Mouse (Mus musculus) layer of hippocampus, adult 18-20 months (tissue): Measurements from ENCODE around the gene Asb11. TPM values are rescaled to one million over a fixed set of nuclear protein-coding genes. Genes with fewer than 3 reads are reported as not detected.

ENCODE experiments used
- DNase-seq, 2 experiments: peaks; one replicate each; pipeline ENCODE4 v3.0.0; 2022; ENCODE audit warnings: low spot score in 2 of 2
- long read RNA-seq: library from polyadenylated mRNA; stranded (forward); transcript quantifications from one replicate; pipeline ENCODE4 v2.0.0, GENCODE M21; 2021
- total RNA-seq, 2 experiments: library from RNA; stranded (reverse); gene quantifications; 2 replicates each; pipeline ENCODE4 v1.2.3; 2021

The Asb11 gene
- total RNA-seq: 1 to 10 TPM in 1 of 2 experiments, under 1 TPM in 1; 0.79 to 3.2 TPM
- long read RNA-seq, partial matches to known transcripts: 0 of 2 reads
- long read RNA-seq, other reads (novel, unspliced or antisense): 1 of 2 reads

DNA sequence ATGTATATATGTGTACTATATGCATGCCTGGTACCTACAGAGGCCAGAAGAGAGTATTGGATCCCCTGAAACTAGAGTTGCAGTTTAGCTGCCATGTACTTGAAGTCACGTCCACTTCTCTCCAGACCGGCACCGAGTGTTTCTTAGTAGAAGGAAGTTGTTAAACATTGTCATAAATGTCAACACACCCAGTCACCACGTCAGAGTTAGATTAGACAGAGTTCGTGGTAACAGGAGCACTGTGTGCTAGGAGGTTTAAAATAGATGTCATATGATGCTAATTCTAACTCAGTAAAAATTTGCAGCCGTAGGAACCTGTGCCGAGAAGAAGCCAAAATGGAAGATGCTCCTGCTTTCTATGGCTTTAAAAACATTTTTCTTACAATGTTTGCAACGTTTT lies at the start of gene Asb11:
Gene Asb11, plus strand, starts transcription at position 286 of the 400 bp plus-strand sequence.
- no peak for DNase-seq

DNA sequence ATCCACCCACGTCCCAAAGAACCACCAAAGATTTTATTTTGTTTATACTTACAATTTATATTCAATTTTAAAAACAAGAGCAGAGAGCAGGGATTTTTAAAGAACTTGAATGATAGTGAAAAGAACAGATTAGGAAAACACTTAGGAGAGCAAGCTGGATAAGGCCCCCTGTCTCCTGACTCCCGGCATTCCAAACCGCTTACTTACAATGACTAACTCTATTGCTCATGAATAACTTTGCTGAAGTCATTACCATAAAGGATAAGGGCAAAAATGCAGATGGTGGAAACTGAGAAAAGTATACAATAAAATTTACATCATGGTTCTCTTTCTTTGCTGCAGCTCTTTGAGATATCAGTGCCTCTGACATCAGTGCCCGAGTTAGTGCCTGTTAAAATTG lies 42.7 kb upstream of the Asb11 start:
- no peak for DNase-seq

DNA sequence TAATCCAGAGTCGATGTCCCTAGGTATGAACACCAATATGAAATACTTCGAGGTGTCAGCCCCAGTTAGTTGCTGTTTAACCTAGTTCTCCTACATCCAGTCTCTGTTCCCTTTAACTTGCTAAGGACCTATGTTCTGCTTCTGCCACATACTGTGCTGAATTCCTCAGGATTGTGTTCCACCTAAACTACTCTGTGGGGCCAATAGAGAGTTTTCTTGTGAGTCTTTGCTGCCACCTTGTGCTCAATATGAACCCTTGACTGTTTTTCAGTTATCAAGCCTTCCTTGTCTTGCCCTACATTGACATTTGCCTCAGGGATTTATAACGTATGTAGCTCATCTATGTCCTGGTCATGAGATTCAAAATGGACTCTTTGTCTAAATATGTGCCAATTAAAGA lies 38.3 kb upstream of the Asb11 start:
- peak in 1 of 2 experiments; percentile 51 for DNase-seq

DNA sequence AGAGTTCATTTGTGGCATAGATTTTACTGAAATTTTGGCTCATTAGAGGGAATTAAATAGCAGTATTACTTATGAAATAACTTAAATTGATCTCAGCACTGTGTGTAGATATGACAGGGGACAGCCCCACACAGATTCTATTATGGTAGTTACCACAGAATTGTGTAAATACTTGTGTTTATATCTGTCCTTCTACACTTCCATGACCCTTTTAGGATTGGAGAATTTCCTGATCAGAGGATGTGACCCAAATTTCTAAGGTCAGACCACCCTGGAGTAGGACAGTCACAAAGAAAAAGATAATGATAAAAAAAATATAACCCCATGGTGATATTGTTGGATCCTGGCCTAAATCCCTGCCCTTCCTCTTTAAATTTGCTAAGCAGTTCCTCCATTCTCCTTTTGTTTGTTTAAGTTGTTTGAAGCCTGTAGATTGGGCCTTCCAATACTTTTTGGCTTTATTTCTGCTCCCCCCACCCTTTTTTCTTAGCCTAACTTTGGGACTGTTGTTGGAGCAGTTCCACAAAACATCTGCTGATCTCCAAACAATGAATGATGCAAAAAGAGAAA lies 31.6 kb upstream of the Asb11 start:
- DNase-seq: no peak

DNA sequence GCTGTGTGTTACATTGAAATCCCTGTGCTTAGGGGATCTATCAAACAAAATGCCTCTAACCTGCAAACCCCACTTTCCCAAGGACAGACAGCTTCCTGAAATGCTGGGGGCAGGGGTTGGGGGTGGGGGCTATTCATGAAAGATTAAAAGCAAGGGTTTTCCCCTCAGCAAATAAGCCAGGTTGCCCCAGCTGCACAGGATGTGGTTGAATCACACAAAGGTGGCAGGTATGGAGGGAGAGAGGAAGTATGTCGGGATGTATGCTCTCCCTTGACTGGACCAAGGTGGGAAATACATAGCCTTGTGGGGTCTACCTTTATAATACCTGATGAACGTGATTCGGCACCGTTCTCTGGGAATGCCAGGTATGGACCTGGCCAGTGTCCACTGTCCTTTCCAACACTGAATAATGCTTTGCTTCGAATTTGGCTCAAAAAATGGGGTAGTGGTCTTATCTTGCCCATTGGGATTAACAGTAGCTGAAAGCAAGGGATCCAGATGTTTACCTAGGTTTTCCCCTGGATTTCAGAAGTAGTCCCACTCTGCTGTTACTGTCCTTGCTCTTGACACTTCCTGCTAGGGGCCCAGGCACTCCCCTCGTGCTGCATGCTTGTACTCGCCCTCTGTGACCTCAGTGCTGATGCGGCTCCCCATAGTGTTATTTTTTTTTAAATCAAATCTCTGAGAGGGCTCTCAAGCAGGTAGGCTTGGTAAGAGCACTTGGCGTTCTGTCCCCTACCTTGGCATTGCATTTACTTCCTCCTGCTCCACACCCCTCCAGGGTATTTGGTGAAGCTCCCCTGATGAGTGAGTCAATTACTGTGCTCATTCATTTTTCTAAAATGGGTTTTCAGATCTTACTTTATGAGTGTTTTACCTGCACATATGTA lies 30.4 kb upstream of the Asb11 start:
- DNase-seq: no peak

- DNase-seq: no peak
These were observed 28.4 kb upstream of the Asb11 start for GRCm38 (mm10) chrX:164408301-164408927.

DNA sequence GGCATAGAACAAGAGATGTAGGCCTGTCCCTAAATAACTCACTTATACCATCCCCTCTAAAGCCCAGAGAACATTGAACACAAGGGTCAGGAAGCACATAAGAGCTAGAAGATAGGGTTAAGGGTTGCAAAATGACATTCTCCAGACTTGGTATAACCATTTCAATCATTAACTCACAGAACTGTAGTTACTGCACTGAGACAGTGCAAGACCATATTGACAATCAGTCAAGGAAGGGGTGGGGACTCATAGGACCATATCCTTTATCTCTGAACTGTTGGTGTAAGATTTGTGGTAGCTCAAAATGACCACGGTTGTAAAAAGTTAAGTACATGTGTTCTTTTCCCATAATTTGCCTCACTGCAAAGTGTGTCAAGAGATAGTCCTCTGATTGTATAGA lies 26.2 kb upstream of the Asb11 start:
- no peak for DNase-seq

DNA sequence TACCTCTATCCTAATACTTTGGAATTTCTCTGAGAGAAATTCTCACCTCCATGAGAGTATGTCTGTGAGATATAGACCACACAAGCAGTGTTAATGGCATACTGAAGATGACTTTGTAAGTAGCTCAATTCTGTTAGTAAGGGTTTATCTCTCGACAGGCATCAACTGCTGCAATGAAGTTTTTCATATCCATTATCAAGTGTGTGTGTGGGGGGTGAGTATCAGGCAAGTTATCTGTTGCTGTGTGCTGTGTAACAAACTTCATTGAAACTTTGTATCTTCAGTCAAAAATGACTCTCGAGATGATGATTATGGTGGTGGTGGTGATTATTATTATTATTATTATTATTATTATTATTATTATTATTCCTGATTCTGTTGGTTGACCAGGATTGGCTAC lies 20.0 kb upstream of the Asb11 start:
- DNase-seq: no peak

GRCm38 (mm10) chrX:164418008-164418407 lies 18.8 kb upstream of the Asb11 start:
- no peak for DNase-seq

- peak; percentile 89 to 96 for DNase-seq
These were observed 17.3 kb upstream of the Asb11 start, which contains the start of gene Piga for GRCm38 (mm10) chrX:164419471-164419939. Piga (plus strand) TSS chrX:164419787.

DNA sequence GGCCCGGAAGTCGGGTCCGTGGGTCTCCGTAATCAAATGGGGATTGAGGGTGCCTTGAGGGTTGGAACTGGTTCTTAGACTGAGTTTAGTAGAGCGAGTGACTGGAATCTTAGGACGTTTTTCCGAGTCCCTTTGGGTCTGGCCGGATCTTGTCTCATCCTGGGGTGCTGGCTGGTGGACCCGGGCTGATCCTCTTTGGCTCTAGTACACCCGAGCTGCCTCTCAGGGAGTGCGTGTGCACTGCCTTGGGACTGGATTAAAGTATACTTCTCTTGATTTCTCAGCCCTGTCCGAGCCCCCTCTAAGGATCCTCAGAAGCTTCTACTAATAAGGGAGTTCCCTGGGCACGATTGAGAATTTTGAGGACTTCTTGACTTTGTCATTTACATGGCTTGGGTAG lies 16.8 kb upstream of the Asb11 start:
- no peak for DNase-seq

DNA sequence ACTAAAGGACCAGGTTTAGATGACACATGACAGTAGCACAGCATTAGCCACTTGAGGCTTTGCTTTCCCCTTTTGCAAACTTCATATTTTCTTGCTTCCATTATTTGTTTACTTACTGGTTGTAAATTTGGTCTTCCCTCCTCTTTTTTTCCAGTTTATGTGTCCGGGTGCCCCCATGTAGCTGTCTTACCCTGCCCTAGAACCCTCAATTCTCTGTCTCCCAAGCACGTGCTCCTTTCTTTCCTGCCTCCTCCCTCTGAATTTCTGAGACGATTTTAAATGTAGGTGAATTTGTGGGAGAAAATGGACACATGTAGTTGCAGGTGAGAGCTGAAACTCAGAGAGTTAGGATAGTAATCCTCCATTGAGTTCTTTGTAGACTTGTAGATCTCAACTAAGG lies 16.3 kb upstream of the Asb11 start:
- DNase-seq: no peak

DNA sequence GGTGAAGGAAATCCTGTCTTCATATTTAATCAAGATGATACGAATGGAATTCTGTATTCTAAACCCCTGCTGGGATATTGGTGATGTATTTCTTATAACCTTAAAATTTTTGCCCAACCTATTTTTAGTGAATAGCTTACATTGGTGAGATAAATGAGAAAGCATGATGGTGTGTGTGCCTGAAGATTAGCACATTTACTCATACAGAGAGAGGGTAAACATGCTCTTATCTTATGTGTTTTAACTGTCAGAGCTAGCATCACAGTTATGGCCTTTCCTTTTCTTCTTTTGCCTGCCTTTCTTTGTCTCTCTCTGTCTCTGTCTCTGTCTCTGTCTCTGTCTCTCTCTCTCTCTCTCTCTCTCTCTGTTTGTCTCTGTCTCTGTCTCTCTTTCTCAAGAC lies 12.0 kb upstream of the Asb11 start:
- DNase-seq: no peak

- DNase-seq: no peak
These were observed 9.5 kb upstream of the Asb11 start for GRCm38 (mm10) chrX:164427295-164427694.

GRCm38 (mm10) chrX:164428224-164428623 lies 8.6 kb upstream of the Asb11 start:
- DNase-seq: no peak

DNA sequence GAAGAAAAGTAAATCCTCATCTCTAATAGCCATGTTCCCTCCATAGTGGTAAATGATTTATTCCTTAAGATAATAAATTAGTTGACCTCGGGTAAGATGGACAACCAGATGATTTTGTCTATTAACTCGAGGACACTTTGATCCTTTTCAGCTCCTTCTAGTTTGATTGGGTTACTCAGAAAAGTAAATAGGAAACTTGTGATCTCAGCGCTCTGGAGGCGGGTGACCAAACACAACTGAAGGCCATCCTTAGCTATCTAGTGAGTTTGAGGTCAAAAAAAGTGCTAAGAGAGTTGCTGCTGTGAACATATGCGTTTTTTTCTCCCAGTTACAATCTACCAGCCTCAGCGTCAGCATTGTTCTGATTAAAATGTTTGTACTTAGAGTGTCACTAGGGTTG lies 6.2 kb upstream of the Asb11 start:
- no peak for DNase-seq

- no peak for DNase-seq
These were observed 5.7 kb upstream of the Asb11 start for GRCm38 (mm10) chrX:164431133-164431532.

- DNase-seq: no peak
These were observed 5.3 kb upstream of the Asb11 start for GRCm38 (mm10) chrX:164431541-164431940.

DNA sequence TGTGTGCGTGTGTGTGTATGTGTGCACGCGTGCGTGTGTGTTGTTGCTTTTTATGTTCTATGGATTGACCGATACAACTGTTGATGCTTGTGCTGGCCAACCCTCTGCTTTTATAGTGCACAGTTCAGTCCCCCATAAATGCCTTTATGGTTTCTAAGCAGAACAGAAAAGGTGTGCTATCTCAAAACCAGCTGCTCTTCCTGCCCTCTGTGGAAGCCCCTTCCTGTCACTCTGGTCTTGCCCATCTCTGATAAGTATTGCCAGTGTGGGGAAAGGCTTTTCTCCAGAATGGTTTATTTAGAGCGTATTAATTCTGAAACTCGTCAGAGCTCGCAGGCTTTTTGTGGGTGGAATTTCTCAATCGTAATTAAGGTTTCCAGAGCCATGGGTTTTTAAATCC lies 4.1 kb upstream of the Asb11 start:
- DNase-seq: peak in 1 of 2 experiments; percentile 25

GRCm38 (mm10) chrX:164439462-164439861 lies 2.7 kb downstream of the Asb11 start:
- DNase-seq: no peak

- DNase-seq: no peak
These were observed 3.3 kb downstream of the Asb11 start for GRCm38 (mm10) chrX:164440140-164440539.

DNA sequence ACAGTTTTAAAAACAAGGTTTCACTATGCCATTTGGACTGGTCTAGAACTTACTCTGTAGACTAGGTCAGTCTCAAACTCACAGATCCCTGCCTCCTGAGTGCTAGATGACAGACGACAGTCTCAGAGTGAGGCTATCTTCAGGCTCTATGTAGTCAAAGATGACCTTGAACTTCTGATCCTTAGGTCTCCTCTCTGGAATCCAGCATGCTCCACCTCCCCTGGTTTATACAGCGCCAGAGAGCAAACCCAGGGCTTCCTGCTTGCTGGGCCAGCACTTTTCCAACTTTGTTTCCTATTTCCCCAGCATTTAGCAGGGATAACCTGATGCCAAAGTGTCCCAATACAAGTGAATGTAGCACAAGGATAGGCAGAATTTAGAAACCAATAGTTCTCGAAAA lies 3.9 kb downstream of the Asb11 start:
- no peak for DNase-seq
